Mouse (Mus musculus): Measurements from ENCODE around the gene 1700057G04Rik.
A peak's percentile ranks its signal among the peaks of the same experiment; 100 is the strongest.

1700057G04Rik gene

GRCm38 (mm10) chr9:92309077-92309476, at the start of gene 1700057G04Rik:
Gene 1700057G04Rik (plus strand): TSS chr9:92309377.
- ATAC-seq (ENCODE audit: low TSS enrichment) = no peak

- ATAC-seq (ENCODE audit: low TSS enrichment) = no peak
These were observed 48.6 kb upstream of the 1700057G04Rik start for GRCm38 (mm10) chr9:92260481-92261159.

- no peak for ATAC-seq (ENCODE audit: low TSS enrichment)
These were observed 43.5 kb upstream of the 1700057G04Rik start for GRCm38 (mm10) chr9:92265719-92266118.

- ATAC-seq (ENCODE audit: low TSS enrichment) = no peak
These were observed 42.5 kb upstream of the 1700057G04Rik start for GRCm38 (mm10) chr9:92266558-92267171.

- ATAC-seq (ENCODE audit: low TSS enrichment) = no peak
These were observed 41.4 kb upstream of the 1700057G04Rik start for GRCm38 (mm10) chr9:92267732-92268131.

DNA sequence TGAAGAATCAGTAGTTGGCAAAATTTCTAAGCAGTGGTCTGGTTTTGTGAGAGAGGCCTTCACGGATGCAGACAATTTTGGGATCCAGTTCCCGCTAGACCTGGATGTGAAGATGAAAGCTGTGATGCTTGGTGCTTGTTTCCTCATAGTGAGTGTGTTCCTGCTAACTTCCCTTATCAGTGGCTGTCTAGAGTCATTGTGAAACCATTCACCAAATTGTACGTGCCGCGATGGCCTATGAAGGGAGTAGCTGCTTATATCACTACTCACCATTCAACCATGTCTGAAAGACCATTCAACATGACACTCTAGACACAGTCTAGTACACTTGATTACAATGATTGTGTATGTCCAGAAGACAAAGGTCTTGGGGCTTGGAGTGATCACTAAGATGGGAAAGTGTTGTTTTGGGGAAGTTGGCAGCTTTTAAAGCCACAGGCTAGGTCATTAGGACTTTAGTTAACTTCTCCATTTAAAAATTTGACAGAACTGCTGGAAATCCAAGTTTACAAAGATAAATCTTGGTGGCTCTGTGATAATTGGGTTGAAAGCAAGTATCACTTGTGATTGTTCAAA, 39.3 kb upstream of the 1700057G04Rik start:
- no peak for ATAC-seq (ENCODE audit: low TSS enrichment)

DNA sequence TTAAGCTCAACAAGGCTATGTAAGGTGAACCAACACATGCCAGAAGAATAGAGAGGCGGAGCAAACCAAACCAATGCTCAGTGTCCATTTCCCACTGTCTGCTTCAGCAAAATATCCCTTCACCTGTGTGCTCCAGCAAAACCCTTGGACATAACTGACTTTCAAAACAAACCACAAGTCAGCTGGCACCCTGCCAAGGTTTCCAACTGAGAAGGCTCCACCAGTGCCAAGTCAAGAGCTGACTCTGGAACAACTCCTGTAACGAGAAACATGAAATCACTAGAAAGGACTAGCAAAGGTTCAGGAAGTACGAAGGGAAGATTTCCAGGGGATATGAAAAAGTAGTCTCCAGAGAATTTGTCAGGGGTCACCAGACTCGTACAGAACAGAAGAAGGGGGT, 38.2 kb upstream of the 1700057G04Rik start:
- ATAC-seq (ENCODE audit: low TSS enrichment) = no peak

DNA sequence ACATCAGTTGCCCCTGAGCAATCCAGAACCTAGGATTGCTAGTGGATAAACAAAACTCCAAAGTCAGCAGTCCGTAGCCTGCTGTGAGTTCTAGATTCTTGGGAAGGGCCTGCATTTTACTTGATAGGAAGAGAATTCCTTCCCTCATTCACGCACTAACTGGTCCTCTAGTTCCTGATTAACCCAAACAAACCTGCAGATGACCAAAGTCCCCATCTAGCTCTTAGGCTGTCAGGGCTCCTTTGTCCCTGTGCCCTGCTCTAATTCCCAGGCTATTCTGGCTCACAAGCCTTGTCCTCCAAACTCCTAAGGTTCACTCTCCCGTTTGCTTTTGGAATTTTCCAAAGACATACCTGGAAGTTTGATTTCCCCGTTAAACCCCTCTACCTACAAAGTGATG, 36.5 kb upstream of the 1700057G04Rik start:
- ATAC-seq (ENCODE audit: low TSS enrichment) = no peak

GRCm38 (mm10) chr9:92273271-92273670, 35.9 kb upstream of the 1700057G04Rik start:
- ATAC-seq (ENCODE audit: low TSS enrichment) = no peak

- ATAC-seq (ENCODE audit: low TSS enrichment) = no peak
These were observed 35.0 kb upstream of the 1700057G04Rik start for GRCm38 (mm10) chr9:92273956-92274762.

- no peak for ATAC-seq (ENCODE audit: low TSS enrichment)
These were observed 33.5 kb upstream of the 1700057G04Rik start, which contains the start of gene Plscr2 for GRCm38 (mm10) chr9:92275486-92276207. Gene Plscr2 (plus strand): TSS chr9:92275602.

- ATAC-seq (ENCODE audit: low TSS enrichment) = no peak
These were observed 32.8 kb upstream of the 1700057G04Rik start for GRCm38 (mm10) chr9:92276360-92276759.

DNA sequence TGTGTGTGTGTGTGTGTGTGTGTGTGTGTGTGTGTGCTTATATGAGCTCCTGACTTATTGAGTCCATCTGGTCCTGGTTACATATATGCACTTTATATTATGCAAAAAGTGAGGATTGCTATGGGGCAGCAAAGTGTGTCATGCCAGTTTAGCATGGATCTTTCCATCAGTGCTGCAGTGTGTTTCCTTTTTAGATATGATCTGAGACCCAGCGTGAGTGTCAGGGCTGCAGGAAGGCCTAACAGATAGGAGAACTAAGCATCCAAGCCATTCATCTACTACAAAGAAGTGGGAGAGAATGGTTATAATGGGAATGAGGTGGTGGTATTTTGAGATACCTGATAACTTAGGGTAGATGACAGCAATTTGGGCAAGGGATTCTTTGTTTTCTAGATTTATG, 29.1 kb upstream of the 1700057G04Rik start:
- ATAC-seq (ENCODE audit: low TSS enrichment) = no peak

DNA sequence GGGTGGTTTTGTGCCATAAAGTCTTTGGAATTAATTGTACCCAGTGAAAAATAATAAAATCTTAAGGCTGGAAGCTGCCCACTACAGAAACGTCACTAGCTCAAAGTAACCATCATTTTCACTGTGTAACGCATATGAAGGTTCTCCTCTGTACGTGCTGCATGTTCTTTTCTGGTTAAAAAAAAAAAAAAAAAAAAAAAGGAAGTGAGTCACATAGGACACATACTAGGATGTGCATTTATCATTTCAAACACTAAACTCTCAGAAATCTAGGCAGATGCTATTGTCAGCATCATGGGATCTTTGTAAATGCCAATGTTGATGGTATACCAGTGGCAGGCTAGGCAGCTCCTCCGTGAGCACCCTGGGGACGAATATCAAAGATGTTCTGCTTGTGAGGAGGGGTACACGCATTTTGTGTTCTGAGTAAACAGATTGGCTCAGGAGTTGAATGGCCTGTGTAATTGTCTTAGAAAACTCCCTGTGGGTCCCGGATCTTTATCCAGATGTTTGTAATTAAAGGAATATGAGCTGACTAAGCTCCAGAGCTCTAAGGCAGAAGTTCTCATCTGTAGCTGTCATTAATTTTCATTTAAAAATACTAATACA, 26.5 kb upstream of the 1700057G04Rik start:
- ATAC-seq (ENCODE audit: low TSS enrichment) = no peak

- no peak for ATAC-seq (ENCODE audit: low TSS enrichment)
These were observed 19.5 kb upstream of the 1700057G04Rik start for GRCm38 (mm10) chr9:92289675-92290074.

DNA sequence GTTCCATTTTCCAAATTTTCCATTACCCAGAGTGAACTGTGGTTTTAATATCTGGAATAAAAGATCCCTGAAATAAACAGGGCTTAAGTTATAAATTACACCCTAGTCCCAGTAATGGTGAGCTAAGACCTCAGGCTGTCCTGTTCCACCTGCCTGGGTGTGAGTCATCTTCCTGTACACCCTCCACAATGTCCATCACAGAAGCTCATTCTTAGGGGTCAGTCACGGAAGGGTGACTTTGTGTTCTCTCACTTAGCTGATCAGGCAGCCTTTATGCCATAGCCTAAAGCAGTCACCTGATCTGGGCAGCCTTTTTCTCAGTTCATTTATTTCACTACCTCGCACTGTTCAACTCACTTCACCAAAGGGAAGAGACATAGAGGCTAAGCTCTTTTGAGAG, 17.0 kb upstream of the 1700057G04Rik start:
- ATAC-seq (ENCODE audit: low TSS enrichment) = no peak

- peak; percentile 90 for ATAC-seq (ENCODE audit: low TSS enrichment)
These were observed 16.3 kb upstream of the 1700057G04Rik start for GRCm38 (mm10) chr9:92292922-92293321.

- peak; percentile 23; the same call in 1 of the 2 replicates for ATAC-seq (ENCODE audit: low TSS enrichment)
These were observed 15.3 kb upstream of the 1700057G04Rik start for GRCm38 (mm10) chr9:92293560-92294548.

DNA sequence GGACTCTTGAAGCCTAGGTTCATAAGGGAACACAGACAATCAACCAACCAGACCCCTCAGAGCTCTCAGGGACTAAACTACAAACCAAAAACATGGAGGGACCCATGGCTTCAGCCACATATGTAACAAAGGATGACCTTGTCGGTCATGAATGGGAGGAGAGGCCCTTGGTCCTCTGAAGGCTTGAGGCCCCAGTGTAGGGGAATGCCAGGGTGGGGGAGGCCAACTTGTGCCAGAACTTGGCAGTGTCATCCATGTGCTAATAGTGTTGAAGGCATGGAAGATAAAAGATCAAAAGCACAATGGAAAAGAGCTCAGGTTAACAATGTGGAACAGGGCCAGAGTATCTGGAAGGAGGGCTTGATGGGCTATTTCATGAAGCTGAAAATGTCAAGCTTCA, 10.9 kb upstream of the 1700057G04Rik start:
- no peak for ATAC-seq (ENCODE audit: low TSS enrichment)

- ATAC-seq (ENCODE audit: low TSS enrichment) = no peak
These were observed 8.0 kb upstream of the 1700057G04Rik start for GRCm38 (mm10) chr9:92301213-92301612.

All from frontal cortex, adult (tissue).